Mouse (Mus musculus) midbrain, postnatal 0 days (tissue): ENCODE results near the gene Sh3pxd2a. TPM values are rescaled to one million over a fixed set of nuclear protein-coding genes. Genes with fewer than 3 reads are reported as not detected.

ENCODE experiments used
- ATAC-seq: fragments of 200-750 bp; cut with Nextera tagmentation; 2 replicates; pipeline ENCODE4 v1.8.0; 2017; ENCODE audit warnings: moderate number of reproducible peaks, mild to moderate bottlenecking, moderate TSS enrichment, moderate library complexity; ENCODE audit not compliant: low FRiP score
- DNase-seq: peaks from one replicate; pipeline ENCODE4 v3.0.0-alpha.2; 2015; ENCODE audit warnings: low spot score
- H3K27ac ChIP-seq: fragments of 300-500 bp; sonication (generic); 2 replicates; pipeline ENCODE4 v1.5.1; 2014; ENCODE audit warnings: low read depth, mild to moderate bottlenecking, low read length, mixed read lengths
- H3K27me3 ChIP-seq: fragments of 300-500 bp; sonication (generic); 2 replicates; pipeline ENCODE4 v1.6.1; 2014; ENCODE audit warnings: low read length, control low read depth, mixed read lengths; ENCODE audit not compliant: insufficient read depth
- H3K36me3 ChIP-seq: fragments of 300-500 bp; sonication (generic); 2 replicates; pipeline ENCODE4 v1.6.1; 2014; ENCODE audit warnings: low read length, control low read depth, mixed read lengths; ENCODE audit not compliant: insufficient read depth
- H3K4me1 ChIP-seq: fragments of 300-500 bp; sonication (generic); 2 replicates; pipeline ENCODE4 v1.6.1; 2014; ENCODE audit warnings: mild to moderate bottlenecking, control low read depth, antibody characterized with exemption, low read length, mixed read lengths; ENCODE audit not compliant: insufficient read depth
- H3K4me2 ChIP-seq: fragments of 300-500 bp; sonication (generic); 2 replicates; pipeline ENCODE4 v1.6.1; 2014; ENCODE audit warnings: low read depth, mild to moderate bottlenecking, low read length, mixed read lengths; ENCODE audit not compliant: poor library complexity, severe bottlenecking
- H3K4me3 ChIP-seq: fragments of 300-500 bp; sonication (generic); 2 replicates; pipeline ENCODE4 v1.5.1; 2014; ENCODE audit warnings: low read depth, mild to moderate bottlenecking, low read length, moderate library complexity
- H3K9ac ChIP-seq: fragments of 300-500 bp; sonication (generic); replicated peaks from 2 replicates; pipeline ENCODE4 v1.6.1; 2014; ENCODE audit warnings: mild to moderate bottlenecking, low read length, moderate library complexity, mixed read lengths; ENCODE audit not compliant: poor library complexity, severe bottlenecking
- H3K9me3 ChIP-seq: fragments of 300-500 bp; sonication (generic); 2 replicates; pipeline ENCODE4 v1.6.1; 2016; ENCODE audit warnings: low read length, control low read depth
- CTCF ChIP-seq: IDR thresholded peaks from 2 replicates; pipeline ENCODE4 v1.5.1; 2016; ENCODE audit warnings: antibody characterized with exemption, mild to moderate bottlenecking
- WGBS: fragments of 180-500 bp; shearing (Covaris S2); extraction: QIAGEN DNeasy Blood & Tissue Kit; methylation state at CpG from one replicate; pipeline ENCODE4 v1.1.7; 2014; 5-methylcytosine and 5-hydroxymethylcytosine counted together
- polyA plus RNA-seq: library from polyadenylated mRNA; unstranded; fragments of >200 nt; fragmentation: Nextera tagmentation; extraction: Ambion mirVana; gene quantifications from 2 replicates; pipeline ENCODE4 v1.2.1, GENCODE M21; 2015
- total RNA-seq: library from RNA; depleted of rRNA; stranded (reverse); fragments of >200 nt; gene quantifications from 2 replicates; pipeline ENCODE4 v1.2.3, GENCODE M21; 2014

The Sh3pxd2a gene
- total and polyA plus RNA-seq, 2 experiments from 2014 or later: 1.5 to 21.0 TPM

GRCm38 (mm10) chr19:47253053-47253628, 211.1 kb downstream of the Sh3pxd2a start:
- ATAC-seq: peak; percentile 28; the same call in 1 of the 2 replicates
- 0 out of 2 replicates have a peak, but pooled peaks have one; percentile 11 for TF ChIP-seq CTCF
- Histone ChIP-seq H3K4me1 (no peaks in the 10 kb centered on the region), H3K9me3 (no peaks in the 10 kb centered on the region), H3K36me3 (peaks cover 6% of the 10 kb centered on the region; the same call in 1 of the 2 replicates), H3K4me3 (peak overlapping the region; percentile 36), H3K27ac (no peak overlapping the region), H3K4me2 (peak overlapping the region; percentile 46), H3K9ac (no peak overlapping the region), H3K27me3 (peaks cover 27% of the 10 kb centered on the region)
- DNase-seq: peak; percentile 58
- 6% methylated on average over 78 of the region's 90 CpGs for WGBS

- H3K9me3 ChIP-seq: no peaks in the 10 kb centered on the region
- ATAC-seq (no peak), DNase-seq (no peak)
- H3K9ac ChIP-seq: no peak overlapping the region
- H3K36me3 ChIP-seq: no peaks in the 10 kb centered on the region
- no peak for TF ChIP-seq CTCF
- H3K27ac ChIP-seq: no peak overlapping the region
- WGBS: 56% methylated on average over 6 of the region's 6 CpGs
- no peaks in the 10 kb centered on the region for H3K4me1 ChIP-seq
- H3K4me3 ChIP-seq: no peak overlapping the region
- H3K4me2 ChIP-seq: no peak overlapping the region
- peaks cover 27% of the 10 kb centered on the region for H3K27me3 ChIP-seq
Measured at GRCm38 (mm10) chr19:47250931-47251330, 213.3 kb downstream of the Sh3pxd2a start.

- Histone ChIP-seq H3K4me3 (no peak overlapping the region), H3K4me1 (no peaks in the 10 kb centered on the region), H3K27me3 (peaks cover 26% of the 10 kb centered on the region), H3K9ac (no peak overlapping the region), H3K36me3 (no peaks in the 10 kb centered on the region), H3K27ac (no peak overlapping the region), H3K9me3 (no peaks in the 10 kb centered on the region), H3K4me2 (no peak overlapping the region)
- WGBS: 74% methylated on average over 16 of the region's 16 CpGs
- DNase-seq: no peak
- no peak for TF ChIP-seq CTCF
- no peak for ATAC-seq
Measured at GRCm38 (mm10) chr19:47248906-47249568, 215.2 kb downstream of the Sh3pxd2a start.

DNA sequence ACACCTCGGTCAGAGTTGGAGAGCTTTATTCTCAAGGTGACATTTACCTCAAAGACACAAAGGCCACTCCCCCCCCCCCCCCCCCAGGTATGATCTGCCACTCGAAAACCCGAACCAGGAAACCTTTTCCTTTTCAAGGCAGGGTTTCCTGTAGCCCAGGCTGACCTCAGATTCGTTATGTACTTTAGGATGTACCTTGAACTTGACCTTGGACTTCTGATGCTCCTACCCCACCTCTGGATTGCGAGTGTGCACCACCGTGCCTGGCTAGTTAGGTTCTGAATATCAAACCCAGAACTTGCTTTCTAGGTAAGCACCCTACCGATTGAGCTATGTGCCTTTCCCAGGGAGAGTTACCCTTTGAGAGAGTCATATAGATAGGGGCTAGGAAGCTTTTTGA, 215.9 kb downstream of the Sh3pxd2a start:
- ATAC-seq (no peak), DNase-seq (no peak)
- no peaks in the 10 kb centered on the region for H3K9me3 ChIP-seq
- H3K27ac ChIP-seq: no peak overlapping the region
- H3K4me2 ChIP-seq: no peak overlapping the region
- TF ChIP-seq CTCF: no peak
- H3K27me3 ChIP-seq: peaks cover 19% of the 10 kb centered on the region
- no peak overlapping the region for H3K9ac ChIP-seq
- 88% methylated on average over 7 of the region's 7 CpGs for WGBS
- no peaks in the 10 kb centered on the region for H3K36me3 ChIP-seq
- H3K4me3 ChIP-seq: no peak overlapping the region
- no peaks in the 10 kb centered on the region for H3K4me1 ChIP-seq

- ATAC-seq (no peak), DNase-seq (no peak)
- Histone ChIP-seq H3K4me3 (no peak overlapping the region), H3K27me3 (peaks cover 16% of the 10 kb centered on the region), H3K4me1 (no peaks in the 10 kb centered on the region), H3K9ac (no peak overlapping the region), H3K36me3 (no peaks in the 10 kb centered on the region), H3K4me2 (no peak overlapping the region), H3K9me3 (no peaks in the 10 kb centered on the region), H3K27ac (no peak overlapping the region)
- no peak for TF ChIP-seq CTCF
- 69% methylated on average over 11 of the region's 11 CpGs for WGBS
Measured at GRCm38 (mm10) chr19:47247791-47248190, 216.4 kb downstream of the Sh3pxd2a start.

GRCm38 (mm10) chr19:47245512-47245911, 218.7 kb downstream of the Sh3pxd2a start:
- no peak for ATAC-seq
- 67% methylated on average over 8 of the region's 8 CpGs for WGBS

More at GRCm38 (mm10) chr19:47245512-47245911, 218.7 kb downstream of the Sh3pxd2a start:
- no peak for TF ChIP-seq CTCF
- H3K36me3 ChIP-seq: peaks cover 3% of the 10 kb centered on the region; the same call in 1 of the 2 replicates
- no peak overlapping the region for H3K4me3 ChIP-seq
- no peaks in the 10 kb centered on the region for H3K9me3 ChIP-seq
- no peaks in the 10 kb centered on the region for H3K27me3 ChIP-seq
- DNase-seq: no peak
- no peak overlapping the region for H3K9ac ChIP-seq
- no peak overlapping the region for H3K27ac ChIP-seq
- no peak overlapping the region for H3K4me2 ChIP-seq
- no peaks in the 10 kb centered on the region for H3K4me1 ChIP-seq
